Mouse (Mus musculus) ES-Bruce4 (cell line): ENCODE measurements around the gene Nr2f1.

ENCODE experiments used
- CTCF ChIP-seq: IDR thresholded peaks from one replicate; pipeline ENCODE4 v1.8.1; 2011; ENCODE audit warnings: low read depth, low read length
- POLR2A ChIP-seq: IDR thresholded peaks from one replicate; pipeline ENCODE4 v1.8.1; 2011; ENCODE audit warnings: low read length; ENCODE audit not compliant: insufficient read depth

GRCm38 (mm10) chr13:78196236-78196796 lies 3.2 kb downstream of the Nr2f1 start:
- no peak for TF ChIP-seq CTCF
- TF ChIP-seq POLR2A = no peak
